21 mouse cellular contexts compared by ENCODE assay signal in genomic region chr8:83176785-83177184, GRCm38 (mm10). TPM values are rescaled to one million over a fixed set of nuclear protein-coding genes. Genes with fewer than 3 reads are reported as not detected.
A peak's percentile ranks its signal among the peaks of the same experiment; 100 is the strongest.
DNase-seq lines count a peak whose midpoint lies in the region; ATAC-seq lines count a peak whose summit lies in the region.
"Had no signal": no experiment of that assay in that cellular context is flagged by ENCODE, and none has a peak within 500 bp of the region (broad histone marks: within the 10 kb centered on the region; RNA-seq: fewer than 3 reads in every experiment).

No protein-coding gene starts in this region.

- H3K4me2 ChIP-seq in neural tube, embryonic 12.5 days (replicated peaks) = peak overlapping the region; percentile 35; the same call in 1 of the 2 replicates
- H3K4me2 ChIP-seq in forebrain, embryonic 15.5 days (replicated peaks) = no peak overlapping the region
- no peak overlapping the region for H3K4me2 ChIP-seq in neural tube, embryonic 13.5 days
- H3K4me2 ChIP-seq: hindbrain, embryonic 15.5 days; limb, embryonic 15.5 days; liver, embryonic 15.5 days had no signal

- H3K9ac ChIP-seq in neural tube, embryonic 12.5 days = 0 out of 2 replicates have a peak overlapping the region, but pooled peaks have one; percentile 35
- H3K9ac ChIP-seq in forebrain, embryonic 15.5 days (replicated peaks) = no peak overlapping the region
- no peak overlapping the region for H3K9ac ChIP-seq in neural tube, embryonic 13.5 days
- H3K9ac ChIP-seq: hindbrain, embryonic 15.5 days; limb, embryonic 15.5 days; liver, embryonic 15.5 days had no signal

- H3K9me3 ChIP-seq in neural tube, embryonic 12.5 days = no peaks in the 10 kb centered on the region
- H3K9me3 ChIP-seq in forebrain, embryonic 15.5 days = no peaks in the 10 kb centered on the region
- H3K9me3 ChIP-seq in neural tube, embryonic 13.5 days = no peaks in the 10 kb centered on the region
- H3K9me3 ChIP-seq: hindbrain, embryonic 15.5 days; limb, embryonic 15.5 days; liver, embryonic 15.5 days had no signal

- peak; percentile 68 for ATAC-seq in neural tube, embryonic 12.5 days (ENCODE audit: low FRiP score, low read depth)
- peak; percentile 46; the same call in 1 of the 2 replicates for ATAC-seq in forebrain, embryonic 15.5 days (replicated peaks)
- peak; percentile 73; the same call in 1 of the 2 replicates for ATAC-seq in neural tube, embryonic 13.5 days (ENCODE audit: low read depth)

- 48% methylated on average over 2 of the region's 2 CpGs for WGBS in neural tube, embryonic 12.5 days
- WGBS in forebrain, embryonic 15.5 days = 61% methylated on average over 2 of the region's 2 CpGs
- WGBS in neural tube, embryonic 13.5 days = 17% methylated on average over 2 of the region's 2 CpGs

- peaks cover 28% of the 10 kb centered on the region for H3K4me1 ChIP-seq in neural tube, embryonic 12.5 days
- peaks cover 19% of the 10 kb centered on the region for H3K4me1 ChIP-seq in forebrain, embryonic 15.5 days
- peaks cover 45% of the 10 kb centered on the region for H3K4me1 ChIP-seq in neural tube, embryonic 13.5 days (replicated peaks)

- H3K36me3 ChIP-seq in neural tube, embryonic 12.5 days = no peaks in the 10 kb centered on the region
- H3K36me3 ChIP-seq in forebrain, embryonic 15.5 days = no peaks in the 10 kb centered on the region
- no peaks in the 10 kb centered on the region for H3K36me3 ChIP-seq in neural tube, embryonic 13.5 days
- H3K36me3 ChIP-seq: hindbrain, embryonic 15.5 days; limb, embryonic 15.5 days; liver, embryonic 15.5 days had no signal

- no peak overlapping the region for H3K4me3 ChIP-seq in neural tube, embryonic 12.5 days
- no peak overlapping the region for H3K4me3 ChIP-seq in forebrain, embryonic 15.5 days
- no peak overlapping the region for H3K4me3 ChIP-seq in neural tube, embryonic 13.5 days
- H3K4me3 ChIP-seq: hindbrain, embryonic 15.5 days; limb, embryonic 15.5 days; liver, embryonic 15.5 days had no signal

- DNase-seq in heart, adult 11 months = peak; percentile 34
- no peak for DNase-seq in heart, postnatal 36 days
- DNase-seq in neural tube, embryonic 10.5 days (ENCODE audit: extremely low spot score, low spot score) = no peak
- no peak for DNase-seq in testis, postnatal 10 days (ENCODE audit: low spot score)
- no peak for DNase-seq in layer of hippocampus, adult 11-12 months (ENCODE audit: low spot score)
- DNase-seq: adrenal gland, postnatal 25 days; cerebellum, adult 2 months; gastrocnemius, postnatal 25 days; kidney, adult 11 months; right cerebral cortex, postnatal 4 days; thymus, postnatal 25 days had no signal

- intact Hi-C loops in heart, postnatal 36 days (cut with DNase I) = loop anchor here (2.0 kb wide), 1 partner anchor 76 kb away; no protein-coding TSS in a partner anchor

- no peak overlapping the region for H3K27ac ChIP-seq in neural tube, embryonic 12.5 days
- 0 out of 2 replicates have a peak overlapping the region, but pooled peaks have one; percentile 1 for H3K27ac ChIP-seq in forebrain, embryonic 15.5 days (replicated peaks)
- peak overlapping the region; percentile 75 for H3K27ac ChIP-seq in neural tube, embryonic 13.5 days (replicated peaks)
- H3K27ac ChIP-seq: hindbrain, embryonic 15.5 days; kidney, postnatal 0 days; limb, embryonic 15.5 days; liver, embryonic 15.5 days had no signal

- no peaks in the 10 kb centered on the region for H3K27me3 ChIP-seq in neural tube, embryonic 12.5 days (replicated peaks)
- H3K27me3 ChIP-seq in forebrain, embryonic 15.5 days = no peaks in the 10 kb centered on the region
- H3K27me3 ChIP-seq in neural tube, embryonic 13.5 days = no peaks in the 10 kb centered on the region
- H3K27me3 ChIP-seq: CH12.LX; hindbrain, embryonic 15.5 days; limb, embryonic 15.5 days had no signal

RNA-seq across cellular contexts. Expression of gene Gm10645, which starts 10.8 kb away (rescaled TPM):
- total RNA-seq in heart, postnatal 36 days (2021) = not detected
- 8.1 and 9.2 TPM in 2 replicates for polyA plus RNA-seq in neural tube, embryonic 12.5 days (2016; fragmentation: Nextera tagmentation; extraction: Ambion mirVana)
- 5.5 and 8.1 TPM in 2 replicates for polyA plus RNA-seq in forebrain, embryonic 15.5 days (2015; fragmentation: Nextera tagmentation; extraction: Ambion mirVana)
- polyA plus RNA-seq in neural tube, embryonic 13.5 days (2015; fragmentation: Nextera tagmentation; extraction: Ambion mirVana) = 6.7 and 6.9 TPM in 2 replicates
- total RNA-seq: adrenal gland, postnatal 25 days; common myeloid progenitor, adult 5-6 weeks; gastrocnemius, postnatal 25 days; MEL had no signal

RNA-seq across cellular contexts. Expression of gene Tbc1d9, which starts 11.6 kb away (rescaled TPM):
- total RNA-seq in heart, postnatal 36 days (2021) = 1 to 10 TPM; 2.2 to 3.3 TPM
- 16.3 and 20.2 TPM in 2 replicates for polyA plus RNA-seq in neural tube, embryonic 12.5 days (2016; fragmentation: Nextera tagmentation; extraction: Ambion mirVana)
- 11.9 and 16.1 TPM in 2 replicates for polyA plus RNA-seq in forebrain, embryonic 15.5 days (2015; fragmentation: Nextera tagmentation; extraction: Ambion mirVana)
- polyA plus RNA-seq in neural tube, embryonic 13.5 days (2015; fragmentation: Nextera tagmentation; extraction: Ambion mirVana) = 15.3 and 16.3 TPM in 2 replicates
- total RNA-seq: MEL had no signal
